Mouse (Mus musculus) brain, embryonic 18.5 days (tissue): ENCODE data around the gene Ntrk3.
A peak's percentile ranks its signal among the peaks of the same experiment; 100 is the strongest.

Experiments
- DNase-seq: peaks from one replicate; pipeline ENCODE4 v3.0.0-alpha.2; 2012; ENCODE audit warnings: low read depth, low spot score

Ntrk3 gene

GRCm38 (mm10) chr7:78221668-78222067, 516.1 kb downstream of the Ntrk3 start:
- no peak for DNase-seq

GRCm38 (mm10) chr7:78220949-78221348, 516.9 kb downstream of the Ntrk3 start:
- DNase-seq, result no peak

- peak; percentile 39 for DNase-seq
Measured at GRCm38 (mm10) chr7:78190931-78191653, 546.7 kb downstream of the Ntrk3 start.

- no peak for DNase-seq
Measured at GRCm38 (mm10) chr7:78185578-78185977, 552.2 kb downstream of the Ntrk3 start.

GRCm38 (mm10) chr7:78183396-78183795, 554.4 kb downstream of the Ntrk3 start:
- no peak for DNase-seq

GRCm38 (mm10) chr7:78179996-78180665, 557.7 kb downstream of the Ntrk3 start:
- no peak for DNase-seq

- DNase-seq, result no peak
Measured at GRCm38 (mm10) chr7:78172267-78172955, 565.4 kb downstream of the Ntrk3 start.

GRCm38 (mm10) chr7:78165466-78165865, 572.3 kb downstream of the Ntrk3 start:
- peak; percentile 56 for DNase-seq

- no peak for DNase-seq
Measured at GRCm38 (mm10) chr7:78157946-78158345, 579.9 kb downstream of the Ntrk3 start.

GRCm38 (mm10) chr7:78145251-78145650, 592.6 kb downstream of the Ntrk3 start:
- DNase-seq, result no peak

- no peak for DNase-seq
Measured at GRCm38 (mm10) chr7:78144849-78145248, 593.0 kb downstream of the Ntrk3 start.

GRCm38 (mm10) chr7:78129966-78130365, 607.8 kb downstream of the Ntrk3 start:
- DNase-seq, result no peak
